Mouse (Mus musculus) brown adipose tissue, adult 24 weeks (tissue): ENCODE data around the gene Mycbp2. TPM values are rescaled to one million over a fixed set of nuclear protein-coding genes. Genes with fewer than 3 reads are reported as not detected.

Experiments used
- H3K27ac ChIP-seq: fragments of 200-500 bp; replicated peaks from 2 replicates; pipeline ENCODE4 v1.5.1; 2012; ENCODE audit warnings: low read depth, mild to moderate bottlenecking, low read length
- H3K4me1 ChIP-seq: fragments of 200-500 bp; 2 replicates; pipeline ENCODE4 v1.6.1; 2012; ENCODE audit warnings: low read length, mixed read lengths; ENCODE audit not compliant: control insufficient read depth, insufficient read depth, insufficient read length
- H3K4me3 ChIP-seq: fragments of 200-500 bp; 2 replicates; pipeline ENCODE4 v1.5.1; 2012; ENCODE audit warnings: low read depth, mild to moderate bottlenecking, low read length, moderate library complexity; ENCODE audit not compliant: insufficient read depth
- polyA plus RNA-seq: library from polyadenylated mRNA; stranded (reverse); fragments of >200 nt; gene quantifications from 2 replicates; pipeline ENCODE4 v1.2.4, GENCODE M21; 2012; ENCODE audit not compliant: missing spikeins, insufficient read depth, insufficient read length

Gene Mycbp2
- polyA plus RNA-seq, 1 experiment = 19.1 TPM

DNA sequence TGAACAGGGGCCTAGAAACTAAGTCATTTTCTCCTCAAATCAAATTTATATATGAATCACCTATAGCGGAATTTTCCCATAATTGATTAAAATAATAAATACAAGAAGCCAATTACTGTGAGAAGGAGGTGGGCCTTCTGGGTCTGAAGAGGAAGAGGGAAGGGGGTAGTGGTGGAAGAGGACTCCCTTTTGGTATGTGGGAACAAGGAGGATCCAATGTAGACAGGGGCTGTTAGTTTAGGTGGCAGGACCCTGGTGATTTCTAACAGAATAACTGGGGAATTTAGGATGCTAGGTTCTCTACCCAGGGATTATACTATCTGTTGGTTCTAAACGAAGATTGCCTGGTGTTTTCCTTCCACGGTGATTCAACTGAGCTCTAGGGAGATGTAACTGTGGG, 130.3 kb downstream of the Mycbp2 start:
- H3K4me3 ChIP-seq = no peak overlapping the region
- H3K4me1 ChIP-seq = no peaks in the 10 kb centered on the region
- no peak overlapping the region for H3K27ac ChIP-seq

- H3K4me1 ChIP-seq = peaks cover 3% of the 10 kb centered on the region; the same call in 1 of the 2 replicates
- no peak overlapping the region for H3K27ac ChIP-seq
- no peak overlapping the region for H3K4me3 ChIP-seq
These were observed 160.0 kb downstream of the Mycbp2 start for GRCm38 (mm10) chr14:103186658-103187057.

GRCm38 (mm10) chr14:103186076-103186475, 160.5 kb downstream of the Mycbp2 start:
- Histone ChIP-seq H3K27ac (no peak overlapping the region), H3K4me3 (no peak overlapping the region), H3K4me1 (peaks cover 3% of the 10 kb centered on the region; the same call in 1 of the 2 replicates)

DNA sequence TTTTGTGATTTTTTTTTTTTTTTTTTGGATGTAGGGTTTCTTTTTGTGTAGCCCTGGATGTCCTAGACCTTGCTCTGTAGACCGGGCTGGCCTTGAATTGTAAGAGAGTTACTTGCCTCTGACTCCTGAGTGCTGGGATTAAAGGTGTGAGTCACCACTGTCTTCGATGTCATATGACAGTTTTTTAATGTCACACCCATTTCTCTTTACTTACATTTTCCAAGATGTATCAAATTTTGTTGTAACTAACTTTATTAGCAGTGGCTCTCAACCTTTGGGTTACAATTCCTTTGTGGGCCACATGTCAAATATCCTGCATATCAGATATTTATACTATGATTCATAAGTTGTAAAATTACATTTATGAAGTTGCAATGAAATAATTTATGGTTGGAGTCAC, 166.5 kb downstream of the Mycbp2 start:
- no peak overlapping the region for H3K27ac ChIP-seq
- H3K4me1 ChIP-seq = no peaks in the 10 kb centered on the region
- no peak overlapping the region for H3K4me3 ChIP-seq

GRCm38 (mm10) chr14:103162923-103163322, 183.7 kb downstream of the Mycbp2 start:
- no peaks in the 10 kb centered on the region for H3K4me1 ChIP-seq
- H3K27ac ChIP-seq = no peak overlapping the region
- H3K4me3 ChIP-seq = no peak overlapping the region

- Histone ChIP-seq H3K27ac (no peak overlapping the region; the same call in 1 of the 2 replicates), H3K4me3 (no peak overlapping the region)
These were observed 190.9 kb downstream of the Mycbp2 start for GRCm38 (mm10) chr14:103155685-103156084.

DNA sequence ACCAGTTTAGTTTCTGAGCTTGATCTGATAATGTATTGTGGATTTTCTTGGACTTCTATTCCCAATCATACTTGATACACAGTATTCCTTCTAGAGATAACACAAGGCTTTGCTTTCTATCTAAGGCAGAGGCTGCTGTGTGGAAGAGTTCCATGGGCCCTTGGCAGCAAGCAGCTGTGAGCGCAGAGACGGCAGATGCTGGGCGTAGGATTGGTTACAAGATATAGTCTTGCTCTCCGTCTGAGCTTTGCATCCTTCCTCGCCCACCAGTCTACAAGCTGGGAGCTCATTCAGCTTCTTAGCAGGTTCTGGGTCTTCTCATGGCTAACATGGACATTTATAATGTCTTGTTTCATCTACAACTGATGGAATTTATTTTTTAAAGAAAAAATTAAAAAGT, 196.5 kb downstream of the Mycbp2 start:
- no peaks in the 10 kb centered on the region for H3K4me1 ChIP-seq
- H3K27ac ChIP-seq = no peak overlapping the region
- no peak overlapping the region for H3K4me3 ChIP-seq

More at GRCm38 (mm10) chr14:103155685-103156084, 190.9 kb downstream of the Mycbp2 start:
- no peaks in the 10 kb centered on the region for H3K4me1 ChIP-seq

GRCm38 (mm10) chr14:103131991-103132390, 214.6 kb downstream of the Mycbp2 start:
- Histone ChIP-seq H3K27ac (no peak overlapping the region), H3K4me3 (no peak overlapping the region), H3K4me1 (no peaks in the 10 kb centered on the region)

DNA sequence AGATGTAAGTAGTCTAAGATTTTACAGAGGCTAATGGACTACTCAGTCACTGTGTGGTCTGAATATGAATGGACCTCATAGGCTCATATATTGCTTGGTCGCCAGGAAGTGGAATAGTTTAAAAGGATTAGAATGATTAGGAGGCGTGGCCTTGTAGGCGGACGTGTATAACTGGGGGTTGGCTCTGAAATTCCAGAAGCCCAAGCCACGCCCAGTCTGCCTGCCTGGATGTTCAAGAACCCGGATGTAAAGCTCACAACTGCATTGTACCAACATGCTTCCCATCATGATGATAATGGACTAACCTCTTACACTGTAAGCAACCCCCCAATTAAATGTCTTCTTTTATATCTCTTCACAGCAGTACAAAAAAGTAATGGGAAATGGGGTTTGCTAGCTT, 220.9 kb downstream of the Mycbp2 start:
- H3K4me3 ChIP-seq = no peak overlapping the region
- H3K27ac ChIP-seq = no peak overlapping the region
- H3K4me1 ChIP-seq = no peaks in the 10 kb centered on the region

DNA sequence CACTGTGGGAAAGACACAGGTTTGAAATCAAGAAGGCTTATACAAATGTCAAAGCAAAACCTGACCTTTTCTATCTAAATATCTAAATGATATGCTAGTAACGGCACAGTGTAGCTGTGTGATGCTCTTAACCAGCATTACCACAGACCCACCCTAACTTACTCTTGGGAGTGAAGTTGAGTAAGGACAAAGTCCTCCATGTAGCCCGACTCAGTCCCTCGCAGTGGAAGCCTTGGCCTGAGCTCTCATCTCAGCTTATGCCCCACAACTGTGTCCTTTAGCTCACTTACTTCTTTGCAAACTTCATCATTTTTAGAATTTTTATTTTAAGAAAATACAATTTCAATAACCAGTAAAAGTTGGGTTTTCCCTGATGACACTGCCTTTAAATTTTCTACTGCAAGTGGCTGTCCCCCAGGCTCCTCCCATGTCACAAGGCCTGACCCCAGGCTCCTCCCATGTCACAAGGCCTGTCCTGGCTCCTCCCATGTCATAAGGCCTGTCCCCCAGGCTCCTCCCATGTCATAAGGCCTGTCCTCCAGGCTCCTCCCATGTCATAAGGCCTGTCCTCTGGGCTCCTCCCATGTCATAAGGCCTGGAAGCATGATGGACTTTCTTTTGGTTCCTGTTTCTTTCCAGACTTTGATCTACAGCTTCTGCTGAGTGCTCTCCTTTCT, 231.5 kb downstream of the Mycbp2 start:
- Histone ChIP-seq H3K4me3 (no peak overlapping the region), H3K4me1 (no peaks in the 10 kb centered on the region), H3K27ac (no peak overlapping the region)

DNA sequence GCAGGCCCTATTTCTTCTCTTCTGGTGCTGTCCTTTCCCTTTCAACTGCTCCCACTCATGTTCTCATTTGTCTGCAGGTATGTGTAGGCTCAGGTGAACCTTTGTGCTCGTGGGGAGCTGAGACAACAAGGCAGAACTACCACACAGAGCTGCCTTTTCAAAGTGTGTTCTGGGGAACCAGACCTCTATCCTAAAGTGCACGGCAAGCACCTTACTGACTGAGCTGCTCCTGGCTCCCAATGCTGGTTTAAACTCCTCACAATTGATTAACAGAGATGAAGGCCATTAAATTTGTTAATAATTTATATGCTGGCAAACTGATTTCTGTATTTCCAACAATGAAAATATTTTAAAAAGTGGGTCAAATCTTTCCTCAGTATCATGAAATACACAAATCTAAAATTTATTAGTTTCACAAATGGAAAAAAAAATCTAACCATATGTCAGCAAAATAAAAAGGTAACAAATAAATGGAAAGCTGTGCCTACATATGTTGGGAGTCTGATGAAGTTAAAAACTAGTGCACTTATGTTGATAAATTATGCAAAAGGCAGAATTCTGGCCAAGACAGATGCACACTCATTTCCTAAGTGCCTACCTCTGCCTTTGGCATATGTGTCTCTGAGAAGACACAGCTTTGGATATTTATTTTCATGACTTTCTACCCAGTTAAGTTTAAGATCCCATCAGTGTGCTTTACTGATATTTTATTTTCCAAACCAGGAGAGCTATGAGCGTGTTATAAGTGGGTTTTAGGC, 233.8 kb downstream of the Mycbp2 start:
- H3K27ac ChIP-seq = no peak overlapping the region
- no peaks in the 10 kb centered on the region for H3K4me1 ChIP-seq

DNA sequence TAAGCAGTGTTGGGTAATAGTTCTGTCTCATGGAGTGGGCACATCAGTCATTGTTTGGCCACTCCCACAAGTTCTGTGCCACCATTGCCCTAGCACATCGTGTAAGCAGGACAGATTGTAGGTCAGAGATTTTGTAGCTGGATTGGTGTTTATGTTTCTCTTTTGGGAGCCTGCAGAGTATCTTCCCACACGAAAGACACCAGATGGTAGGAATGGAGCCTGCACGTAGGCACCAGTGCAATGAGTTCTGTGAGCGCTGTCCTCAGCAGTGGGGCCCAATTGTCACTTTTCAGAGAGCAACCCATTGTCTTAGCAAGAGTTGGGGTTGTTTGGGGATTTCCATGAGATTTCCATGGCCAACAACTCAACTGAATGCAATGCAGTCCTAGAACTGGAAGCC, 236.6 kb downstream of the Mycbp2 start:
- no peak overlapping the region for H3K27ac ChIP-seq
- no peak overlapping the region for H3K4me3 ChIP-seq
- H3K4me1 ChIP-seq = no peaks in the 10 kb centered on the region

More for the DNA sequence above, 233.8 kb downstream of the Mycbp2 start:
- no peak overlapping the region for H3K4me3 ChIP-seq

DNA sequence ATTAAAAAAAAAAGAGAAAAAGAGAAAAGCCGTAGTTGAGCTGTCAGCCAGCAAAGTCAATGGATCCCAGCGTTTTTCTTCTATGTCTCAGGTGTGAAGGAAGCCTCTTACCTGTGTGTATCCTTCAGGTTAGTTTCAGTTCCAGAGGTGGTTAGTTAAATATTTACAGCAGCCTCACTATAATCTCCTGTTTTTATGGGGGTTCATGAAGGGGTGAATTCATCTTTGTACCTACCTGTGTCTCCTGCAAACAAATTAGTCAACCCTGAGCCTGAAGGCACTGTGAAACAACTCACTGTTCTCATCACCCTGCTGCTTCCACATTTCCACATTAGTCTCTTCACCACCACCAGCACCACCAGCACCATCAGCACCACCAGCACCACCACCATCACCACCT, 240.3 kb downstream of the Mycbp2 start:
- Histone ChIP-seq H3K4me1 (no peaks in the 10 kb centered on the region), H3K4me3 (no peak overlapping the region), H3K27ac (no peak overlapping the region)

DNA sequence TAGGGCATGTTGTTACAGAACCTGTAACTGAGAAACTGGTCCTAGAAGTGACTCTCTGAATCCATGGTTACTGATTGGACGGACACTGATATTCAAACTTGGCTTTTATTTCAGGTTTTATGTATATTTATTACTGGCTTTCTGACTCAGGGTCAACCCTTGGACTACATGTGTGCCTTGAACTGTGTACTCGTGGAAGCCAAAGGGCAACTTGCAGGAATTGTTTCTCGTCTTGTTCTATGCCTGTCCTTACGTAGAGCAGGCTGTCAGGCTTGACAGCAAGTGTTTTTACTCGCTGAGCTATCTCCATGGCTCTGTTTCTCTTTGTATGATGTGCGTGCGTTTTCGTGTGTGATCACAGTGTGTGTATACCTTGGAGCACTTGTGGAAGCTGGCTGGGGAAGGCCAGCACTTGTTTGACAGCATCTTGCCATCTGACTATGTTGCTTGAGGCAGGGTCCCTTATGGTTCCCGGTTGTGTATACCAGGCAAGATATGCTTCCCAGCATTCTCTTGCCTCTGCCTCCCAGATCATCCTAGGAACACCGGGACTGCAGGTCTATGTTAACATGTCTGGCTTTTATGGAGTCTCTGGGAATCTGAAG, 243.8 kb downstream of the Mycbp2 start:
- H3K4me3 ChIP-seq = no peak overlapping the region
- H3K4me1 ChIP-seq = no peaks in the 10 kb centered on the region; the same call in 1 of the 2 replicates
- H3K27ac ChIP-seq = no peak overlapping the region

- peaks cover 3% of the 10 kb centered on the region for H3K4me1 ChIP-seq
- H3K4me3 ChIP-seq = no peak overlapping the region
- no peak overlapping the region for H3K27ac ChIP-seq
These were observed 244.4 kb downstream of the Mycbp2 start for GRCm38 (mm10) chr14:103102246-103102645.
